Mouse (Mus musculus) cerebral cortex, adult 2 months (tissue): Measurements from ENCODE around the gene Tmem209.

Experiments used
- WGBS: fragments of 180-500 bp; shearing (Covaris S2); methylation state at CpG from one replicate; pipeline ENCODE4 v1.1.7; 2018; 5-methylcytosine and 5-hydroxymethylcytosine counted together

The Tmem209 gene

DNA sequence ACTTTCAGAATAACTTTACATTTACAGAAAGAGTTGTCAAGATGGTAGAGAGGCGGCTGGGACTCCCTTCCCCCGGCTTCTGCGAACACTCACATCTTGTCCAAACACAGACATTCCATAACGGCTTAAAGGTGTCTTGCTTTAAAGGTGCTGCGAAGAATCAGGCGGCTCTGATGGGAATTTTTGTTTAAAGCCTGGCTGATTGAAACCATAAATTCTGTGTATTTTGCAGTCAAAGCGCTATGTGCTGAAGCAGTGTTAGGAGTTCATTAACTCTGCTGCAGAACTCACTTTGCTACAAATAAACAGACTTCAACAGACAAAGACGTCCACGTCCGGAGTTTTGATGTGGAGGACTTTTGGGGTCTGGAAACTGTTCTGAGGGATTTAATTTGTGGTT lies 28.7 kb upstream of the Tmem209 start:
- 52% methylated on average over 10 of the region's 10 CpGs for WGBS

DNA sequence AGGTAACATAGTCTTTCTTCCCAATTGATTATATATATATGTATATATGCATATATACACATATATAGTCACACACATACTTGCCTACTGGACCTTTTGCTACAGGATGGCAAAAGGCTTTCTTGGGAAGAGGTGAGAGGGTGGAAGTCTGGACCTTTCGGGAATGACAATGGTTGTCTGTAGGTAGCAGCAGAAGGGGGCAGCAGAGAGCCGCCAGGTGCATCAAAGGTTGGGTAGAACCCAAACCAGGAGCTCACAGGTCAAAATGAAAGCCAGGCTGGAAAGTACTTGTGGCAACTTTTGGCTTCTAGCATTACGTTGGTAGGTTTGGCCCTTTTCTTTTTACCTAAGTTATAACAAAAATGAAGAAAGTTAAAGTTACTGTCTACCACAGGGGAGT lies 25.8 kb upstream of the Tmem209 start:
- WGBS: 66% methylated on average over 3 of the region's 3 CpGs

DNA sequence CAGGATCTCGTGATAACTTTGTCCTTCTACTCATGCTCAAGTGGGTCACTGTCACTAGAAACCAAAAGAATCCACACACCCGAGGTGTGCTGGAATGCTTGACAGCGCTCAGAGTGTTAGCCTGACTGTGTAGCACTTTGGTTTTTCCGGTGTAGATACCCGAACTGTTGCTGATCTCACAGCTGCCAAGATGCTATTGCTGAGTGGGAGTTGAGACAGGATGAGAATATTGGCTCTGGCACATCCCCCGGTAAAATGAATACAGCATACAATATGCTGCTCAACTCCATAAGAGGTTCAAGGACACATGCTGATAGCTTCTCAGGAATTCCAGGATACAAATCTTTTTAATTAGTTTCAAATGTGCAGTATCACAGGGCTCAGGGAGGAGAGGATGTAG lies 19.2 kb upstream of the Tmem209 start:
- WGBS: 43% methylated on average over 6 of the region's 6 CpGs

DNA sequence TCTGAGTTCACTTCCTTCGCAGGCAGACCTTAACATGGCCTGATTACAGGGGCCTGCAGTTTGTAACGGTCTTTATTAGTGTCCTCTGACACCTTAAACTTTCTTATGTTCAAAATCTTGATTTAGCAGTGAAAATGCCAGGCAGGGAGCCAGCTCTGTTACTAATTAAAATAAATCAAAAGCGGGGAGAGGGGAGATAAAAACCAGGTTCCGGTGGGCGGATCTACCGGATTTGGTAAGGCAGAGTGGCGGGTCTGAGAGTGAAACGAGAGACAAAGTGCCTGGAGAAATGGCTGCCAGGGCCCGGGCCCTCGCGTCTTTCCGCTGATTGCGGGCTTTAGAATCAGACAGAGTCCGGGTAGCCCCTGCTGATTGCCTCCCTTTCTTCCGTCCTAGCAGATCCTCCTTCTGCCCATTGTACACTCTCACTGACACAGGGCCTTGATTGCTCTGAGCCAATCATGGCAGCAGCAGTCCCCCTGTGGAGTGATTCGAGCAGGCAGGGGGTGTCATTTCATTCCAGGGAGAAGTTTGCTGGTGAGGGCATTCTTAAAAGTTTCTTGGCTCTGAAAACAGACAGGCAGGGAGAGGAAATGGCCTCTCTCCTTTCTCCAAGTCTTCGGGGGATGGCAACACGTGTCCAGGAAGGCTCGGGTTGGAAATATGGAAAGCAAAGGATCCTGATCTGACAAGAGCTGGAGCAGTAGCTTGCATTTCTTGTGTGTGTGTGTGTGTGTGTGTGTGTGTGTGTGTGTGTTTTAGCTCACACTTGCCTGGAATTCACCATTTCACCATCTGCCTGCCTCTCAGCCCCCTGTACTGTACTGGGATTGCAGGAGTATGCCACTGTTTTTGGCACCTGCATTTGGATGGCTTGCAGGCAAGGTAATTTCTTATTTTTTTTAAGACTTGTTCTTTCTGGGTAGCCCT lies 17.3 kb upstream of the Tmem209 start:
- WGBS: 53% methylated on average over 19 of the region's 19 CpGs

DNA sequence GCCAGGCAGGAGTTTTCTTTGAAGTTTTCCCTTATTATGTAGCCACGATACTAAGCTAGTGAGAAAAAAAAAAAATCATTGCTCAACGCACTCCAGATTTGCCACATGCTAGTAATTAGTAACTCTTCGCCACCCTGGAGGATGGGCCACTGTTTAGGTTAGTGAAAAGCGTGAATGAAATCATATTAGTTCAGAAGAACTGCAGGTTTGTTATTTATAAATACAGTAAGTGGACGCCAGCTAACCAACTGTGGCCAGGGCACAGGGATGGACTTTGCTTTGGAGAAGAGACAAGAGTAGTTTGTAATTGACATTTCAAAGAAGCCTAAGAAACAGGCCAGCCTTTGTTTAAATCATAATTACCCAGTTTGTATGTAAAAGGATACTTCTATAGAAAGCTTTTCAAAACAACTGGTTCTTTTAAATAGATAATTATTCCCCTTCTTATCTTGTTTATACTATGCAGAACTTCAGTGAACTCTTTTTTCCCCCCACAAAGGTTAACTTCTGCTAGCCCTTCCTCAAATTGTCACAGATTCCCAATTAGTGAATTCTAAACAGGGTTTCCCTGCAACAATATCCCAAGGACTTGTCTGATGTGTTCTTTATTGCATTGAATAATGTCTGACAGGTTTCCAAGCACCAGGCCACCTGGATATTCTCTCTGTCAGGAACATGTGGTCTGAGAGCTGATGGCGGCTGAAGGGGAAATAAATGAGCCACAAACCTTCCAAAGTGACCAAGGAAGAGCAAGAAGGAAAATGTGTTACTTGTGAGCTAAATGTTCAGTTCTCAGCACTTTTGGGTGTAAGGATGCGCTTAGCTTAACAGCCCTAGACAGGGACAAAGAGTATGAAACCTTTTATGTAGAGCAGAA lies 16.1 kb upstream of the Tmem209 start:
- WGBS: 76% methylated on average over 7 of the region's 7 CpGs

DNA sequence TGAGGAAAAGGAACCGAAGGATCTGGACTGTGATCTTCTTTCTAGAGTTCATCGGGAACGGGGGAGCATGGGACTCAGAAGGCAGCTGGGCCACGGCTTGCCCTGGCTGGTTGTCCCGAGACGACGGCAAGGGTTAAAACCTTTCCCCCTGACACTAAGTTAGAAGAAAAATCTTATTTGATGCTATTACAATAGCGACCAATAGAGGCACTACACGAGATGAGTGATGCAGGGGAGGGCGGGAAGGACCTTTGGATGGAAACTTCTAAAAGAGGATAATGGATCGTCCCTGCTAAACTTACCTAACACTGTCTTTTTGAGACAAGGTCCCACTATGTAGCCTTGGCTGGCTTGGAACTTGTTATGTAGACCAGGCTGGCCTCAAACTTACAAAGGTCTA lies 10.8 kb upstream of the Tmem209 start:
- WGBS: 74% methylated on average over 11 of the region's 11 CpGs

DNA sequence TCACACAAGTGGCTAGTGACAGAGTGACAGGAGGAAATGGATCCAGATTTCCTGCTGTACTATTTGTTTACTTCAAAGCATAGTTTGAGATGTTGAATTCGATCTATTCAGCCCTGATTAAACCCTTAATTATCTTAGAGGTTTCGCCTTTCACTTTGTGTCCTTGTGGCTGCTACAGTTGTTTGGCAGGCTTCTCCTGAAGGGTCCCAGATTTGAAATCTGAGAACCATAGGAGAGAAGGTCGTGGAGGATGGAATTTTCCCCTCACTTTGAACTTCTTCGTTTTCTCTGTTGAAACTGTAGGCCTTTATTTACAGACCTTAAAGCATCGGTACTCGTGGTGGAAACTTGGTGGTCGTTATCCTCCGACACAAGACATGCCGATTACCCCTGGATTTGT lies 4.7 kb upstream of the Tmem209 start:
- WGBS: 61% methylated on average over 9 of the region's 9 CpGs

DNA sequence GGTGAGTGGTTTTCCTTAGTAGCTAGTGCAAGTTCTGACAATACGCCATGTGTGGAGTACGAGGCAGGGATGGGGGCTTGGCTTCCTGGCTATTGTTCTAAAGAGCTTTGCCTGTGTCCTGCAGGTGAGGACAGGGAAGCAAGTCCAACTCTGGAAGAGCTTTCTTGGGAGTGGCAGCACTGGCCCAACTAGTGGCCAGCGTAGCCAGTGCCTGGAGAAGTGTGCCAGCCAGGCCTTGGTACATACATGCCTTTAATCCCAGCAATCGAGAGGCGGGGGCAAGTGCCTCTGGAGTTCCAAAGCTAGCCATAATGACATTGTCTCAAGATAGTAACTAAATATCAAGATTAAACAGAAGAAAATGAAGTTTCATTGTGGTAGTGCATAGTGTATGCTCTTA lies 708 bp upstream of the Tmem209 start:
- WGBS: 68% methylated on average over 5 of the region's 5 CpGs

DNA sequence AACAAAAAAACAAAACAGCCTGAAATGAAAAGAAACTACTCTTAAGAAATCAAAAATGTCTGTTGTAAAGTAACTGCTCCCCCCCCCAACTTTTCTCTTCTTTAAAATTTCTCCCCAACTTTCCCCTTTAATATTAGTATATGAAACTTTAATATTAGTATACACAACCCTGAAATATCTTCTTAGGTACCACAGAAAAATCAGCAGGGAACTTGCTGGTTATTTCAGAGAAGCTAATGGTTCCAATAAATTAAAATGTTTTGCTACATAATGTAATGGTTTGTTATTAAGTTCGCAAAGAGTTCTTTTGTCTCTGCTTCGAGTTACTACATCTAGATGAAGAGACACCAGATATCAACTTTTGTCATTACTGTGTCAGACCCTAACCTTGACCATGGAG lies 759 bp downstream of the Tmem209 start:
- 3% methylated on average over 2 of the region's 2 CpGs for WGBS

DNA sequence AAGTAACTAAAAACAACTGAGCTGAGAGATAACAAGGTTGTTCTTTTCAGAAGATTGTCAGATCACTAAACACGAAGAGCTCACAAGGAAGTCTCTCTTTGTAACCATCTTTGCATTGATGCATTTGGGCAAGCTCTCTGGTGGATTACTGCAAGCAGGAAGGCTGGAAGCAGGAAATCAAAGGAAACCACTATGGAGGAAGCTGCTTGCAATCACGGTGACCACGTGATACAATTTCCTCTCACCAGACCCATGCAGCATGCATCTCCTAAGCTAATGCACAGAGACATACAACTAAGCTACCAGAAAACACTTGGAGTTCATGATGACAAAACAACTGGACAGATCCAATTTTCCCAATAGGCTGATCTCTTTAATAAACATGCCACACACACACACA lies 10.5 kb downstream of the Tmem209 start:
- WGBS: 74% methylated on average over 3 of the region's 3 CpGs

DNA sequence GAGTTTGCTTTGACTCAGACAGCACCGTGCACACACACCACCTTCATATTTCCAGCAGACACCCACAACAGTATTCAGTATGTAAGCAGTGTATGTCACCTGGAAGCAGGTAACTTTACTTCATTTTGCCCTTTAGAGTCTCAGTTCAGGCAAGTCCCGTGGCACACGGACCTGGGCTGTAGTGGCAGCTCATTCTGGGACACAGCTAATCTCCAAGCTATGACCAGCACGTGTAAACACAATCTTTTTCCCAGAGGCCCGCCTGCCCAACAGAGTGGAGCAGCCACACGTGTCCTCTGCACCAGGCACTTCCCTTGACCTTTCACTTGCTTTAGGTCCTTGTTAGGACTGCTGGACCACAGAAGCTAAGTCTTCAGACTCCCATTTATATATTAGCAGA lies 23.1 kb downstream of the Tmem209 start:
- 94% methylated on average over 6 of the region's 6 CpGs for WGBS

DNA sequence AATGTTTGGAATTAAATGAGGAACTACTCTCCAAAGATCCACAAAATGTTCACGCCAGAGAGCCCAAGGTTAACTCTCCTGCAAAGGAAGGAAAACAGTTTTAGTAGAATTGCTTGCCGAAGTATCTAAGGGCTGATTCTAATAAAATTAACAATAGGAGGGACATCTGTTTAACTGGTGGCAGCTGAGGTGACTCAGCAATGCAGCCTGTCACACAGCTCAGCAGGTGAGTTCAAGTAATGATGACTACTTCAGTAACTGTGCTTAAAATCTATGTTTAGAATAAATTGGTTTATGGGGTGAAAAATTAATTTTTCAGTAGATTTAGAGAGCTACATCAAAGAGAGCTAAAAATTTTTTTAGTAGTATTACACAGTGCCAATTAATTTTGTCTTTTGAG lies 26.7 kb downstream of the Tmem209 start:
- WGBS: 90% methylated on average over 2 of the region's 2 CpGs

DNA sequence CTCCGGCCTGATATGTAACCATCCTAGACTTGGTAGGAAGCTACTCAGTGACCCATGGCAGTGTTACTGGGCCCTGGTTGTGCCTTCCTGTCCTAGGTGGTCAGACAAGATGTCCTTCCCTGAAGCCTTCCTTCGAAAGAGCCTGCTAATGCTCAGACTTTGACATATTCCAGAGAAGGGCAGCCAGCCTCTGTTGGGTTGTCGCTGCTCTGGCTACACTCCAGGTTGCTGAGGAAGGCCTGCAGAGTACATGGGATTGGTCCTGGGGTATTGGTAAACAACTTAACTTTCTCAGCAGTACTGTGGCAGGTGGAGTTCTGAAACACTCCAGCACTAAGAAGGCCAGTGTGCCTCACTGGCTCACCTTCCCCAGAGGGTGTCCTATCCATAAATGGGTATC lies 30.2 kb downstream of the Tmem209 start:
- 91% methylated on average over 3 of the region's 3 CpGs for WGBS

DNA sequence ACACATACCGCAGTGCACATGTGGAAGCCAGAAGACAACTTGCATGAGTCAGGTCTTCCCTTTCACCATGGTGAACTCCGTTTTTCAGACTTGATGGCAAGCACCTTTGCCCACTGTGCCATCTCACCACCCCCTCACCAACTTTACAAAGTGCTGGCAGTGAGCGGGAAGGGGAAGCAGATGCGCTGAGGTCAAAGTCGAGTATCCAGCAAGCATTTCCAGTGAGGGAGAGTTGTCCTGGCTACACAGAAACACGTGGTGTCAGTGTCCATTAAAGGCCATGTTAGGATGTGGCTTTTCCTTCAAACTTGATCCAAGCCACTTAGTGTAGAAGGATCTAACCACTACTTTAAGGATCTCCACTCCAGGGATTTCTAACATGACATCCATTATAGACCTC lies 31.8 kb downstream of the Tmem209 start:
- 88% methylated on average over 6 of the region's 6 CpGs for WGBS

DNA sequence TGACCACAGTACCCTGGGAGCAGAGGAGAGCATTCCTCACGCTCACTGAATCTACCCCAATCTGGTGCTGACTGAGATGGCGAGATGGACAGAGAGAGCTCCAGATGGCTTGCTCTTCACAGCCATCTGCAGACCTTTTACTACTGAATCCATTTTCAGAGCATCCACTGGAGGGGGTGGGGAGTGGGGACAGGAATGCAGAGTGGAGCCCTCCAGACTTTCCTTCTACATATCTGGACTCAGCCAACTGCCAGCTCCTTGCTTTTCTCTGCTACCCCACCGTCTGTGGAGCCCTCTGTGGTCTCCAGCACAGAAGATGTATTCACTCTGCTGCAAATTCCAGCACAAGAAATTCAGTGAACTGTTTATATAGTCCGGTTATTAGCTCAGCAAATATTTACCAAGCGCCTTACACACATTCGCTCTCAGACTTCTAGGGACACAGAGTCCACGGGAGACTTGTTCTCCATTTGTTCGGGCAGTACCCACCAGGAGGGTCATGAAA lies 32.3 kb downstream of the Tmem209 start:
- 78% methylated on average over 8 of the region's 8 CpGs for WGBS

DNA sequence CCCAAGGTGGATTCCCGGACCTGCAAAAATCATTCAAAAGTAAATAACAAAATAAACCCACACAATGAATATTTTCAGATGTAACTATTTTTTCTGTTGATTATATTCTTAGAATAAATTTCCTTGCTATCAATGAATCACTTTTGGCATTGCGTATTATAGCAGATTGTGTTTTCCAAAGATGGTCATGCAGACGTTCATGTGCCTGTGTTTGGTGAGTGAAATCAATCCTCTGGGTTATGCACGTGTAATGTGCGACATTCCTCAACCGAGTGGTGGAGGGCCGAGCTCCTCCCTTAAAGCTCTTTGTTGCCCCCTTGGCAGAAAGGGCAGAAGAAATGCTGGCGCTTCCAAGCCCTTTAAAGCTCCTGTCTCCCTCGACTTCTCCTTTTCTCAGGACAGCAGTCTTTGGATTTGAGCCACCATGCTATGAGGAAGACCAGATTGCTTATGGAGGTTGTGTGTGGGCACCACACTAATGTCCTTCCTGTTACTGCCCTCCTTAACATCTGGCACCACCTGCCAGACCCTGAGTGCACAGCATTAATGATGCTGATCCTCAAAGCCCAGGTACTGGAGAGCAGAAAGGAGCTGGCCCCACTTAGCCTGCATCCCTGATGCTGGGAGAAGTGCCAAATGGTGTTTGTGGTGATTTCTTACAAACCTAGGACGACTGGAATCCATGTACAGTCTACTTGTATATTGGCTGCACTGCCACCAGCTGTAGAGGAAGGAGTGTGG lies 33.4 kb downstream of the Tmem209 start:
- 55% methylated on average over 10 of the region's 10 CpGs for WGBS

DNA sequence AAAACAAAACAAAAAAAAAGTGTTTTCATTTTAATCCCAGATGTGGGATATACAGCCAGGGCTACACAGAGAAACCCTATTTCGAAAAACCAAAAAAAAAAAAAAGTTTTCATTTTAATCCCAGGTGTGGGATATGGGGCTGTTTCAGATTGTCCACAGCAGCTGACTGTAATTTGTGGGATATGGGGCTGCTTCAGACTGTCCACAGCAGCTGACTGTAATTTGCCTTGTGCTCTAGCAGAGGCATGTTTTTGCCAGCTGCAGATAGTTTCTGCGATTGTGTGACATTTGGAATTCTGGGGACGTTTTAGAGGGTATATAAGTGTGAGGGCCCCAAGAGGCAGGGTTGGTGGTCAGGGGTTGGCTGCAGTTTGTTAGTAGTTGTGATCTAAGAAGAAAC lies 37.9 kb downstream of the Tmem209 start:
- 83% methylated on average over 3 of the region's 3 CpGs for WGBS

DNA sequence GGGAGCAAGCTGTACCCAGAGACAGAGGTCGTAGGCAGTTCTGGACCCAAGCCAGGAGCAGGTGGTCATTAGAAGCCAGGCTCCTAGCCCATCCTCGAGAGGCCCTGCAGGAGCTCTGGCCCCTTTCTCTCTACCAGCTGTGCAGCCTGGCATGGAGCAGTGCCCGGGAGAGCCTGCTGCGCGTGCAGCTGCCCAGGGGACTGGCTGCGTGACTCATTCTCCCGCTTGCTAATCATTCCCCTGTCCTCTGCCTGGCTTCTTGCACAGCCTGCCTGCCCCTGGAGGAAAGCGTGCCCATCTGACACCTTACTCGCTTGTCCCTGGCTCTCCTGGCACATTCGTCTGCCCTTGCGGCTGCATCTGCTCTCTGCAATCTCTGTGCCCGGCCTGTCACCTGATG lies 40.2 kb downstream of the Tmem209 start:
- 65% methylated on average over 12 of the region's 12 CpGs for WGBS

DNA sequence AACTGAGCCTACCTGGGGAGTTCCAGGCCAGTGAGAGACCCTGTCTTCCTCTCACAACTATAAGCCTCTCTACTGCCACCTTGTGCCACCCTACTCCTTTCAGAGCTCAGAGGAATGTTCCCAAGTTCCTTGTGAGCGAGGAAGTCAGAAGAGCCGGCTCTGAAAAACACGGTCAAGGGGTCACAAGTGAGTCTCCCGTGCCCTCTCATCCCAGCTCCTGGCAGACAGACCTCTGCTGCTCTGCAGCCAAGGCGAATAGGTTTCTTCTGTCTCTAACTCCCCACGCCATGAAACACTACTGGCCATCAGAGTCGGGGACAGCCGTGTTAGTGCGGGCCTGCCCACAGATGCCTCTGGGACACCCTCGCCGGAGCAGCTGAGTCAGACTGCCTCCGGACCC lies 40.9 kb downstream of the Tmem209 start:
- WGBS: 69% methylated on average over 12 of the region's 12 CpGs

DNA sequence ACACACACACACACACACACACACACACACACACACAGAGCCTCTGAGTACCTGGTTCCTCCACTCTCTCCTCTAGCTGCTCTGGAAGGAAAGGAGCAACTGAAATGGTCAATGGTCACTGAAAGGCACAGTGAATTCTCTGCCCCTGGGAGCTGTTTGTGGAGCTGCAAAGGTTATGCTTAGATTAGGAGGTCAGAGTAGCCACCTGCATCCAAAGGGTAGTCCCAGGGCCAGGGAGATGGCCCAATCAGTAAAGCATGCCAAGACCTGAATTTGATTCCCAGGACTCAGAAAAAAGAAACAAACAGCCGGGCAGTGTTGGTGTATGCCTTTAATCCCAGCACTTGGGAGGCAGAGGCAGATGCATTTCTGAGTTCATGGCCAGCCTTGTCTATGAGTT lies 41.5 kb downstream of the Tmem209 start:
- 90% methylated on average over 1 of the region's 1 CpGs for WGBS

DNA sequence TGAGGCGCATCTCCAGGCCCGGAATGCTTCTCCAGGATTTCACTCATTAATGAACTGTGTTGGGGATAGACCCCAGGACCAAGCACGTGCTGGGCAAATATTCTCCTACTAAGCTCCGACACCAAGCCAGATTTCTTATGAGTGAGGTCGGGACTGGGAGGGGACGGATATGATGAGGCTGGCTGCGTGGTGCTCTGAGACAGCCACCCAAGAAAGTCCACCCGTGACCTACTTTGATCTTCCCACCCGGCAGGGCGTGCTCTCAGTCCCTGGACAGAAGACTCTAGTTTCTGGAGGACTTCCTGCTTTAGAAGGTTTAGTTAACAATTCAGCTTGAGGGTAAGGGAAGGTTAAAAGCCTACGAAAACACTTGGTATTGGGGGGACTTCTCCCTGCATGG lies 44.0 kb downstream of the Tmem209 start:
- 85% methylated on average over 11 of the region's 11 CpGs for WGBS

DNA sequence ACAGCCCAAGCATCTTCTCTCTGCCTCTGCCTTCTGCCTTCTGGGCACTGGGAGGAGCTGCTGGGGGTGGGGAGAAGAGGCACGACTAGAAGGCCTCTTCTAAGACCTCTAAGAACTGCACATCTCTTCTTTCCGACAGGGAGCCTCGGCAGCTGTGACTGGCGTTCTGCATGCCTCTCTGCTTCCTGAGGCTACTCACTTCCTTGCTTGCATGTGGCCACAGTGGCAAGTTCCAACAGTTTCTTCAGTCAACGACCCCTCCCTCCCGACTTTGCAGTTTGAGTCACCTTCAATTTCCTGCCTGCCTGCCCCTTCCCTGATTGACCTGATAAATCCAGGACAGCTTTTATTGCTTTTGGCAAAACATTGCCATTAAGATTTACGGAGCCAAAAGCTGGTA lies 46.8 kb downstream of the Tmem209 start:
- 60% methylated on average over 7 of the region's 7 CpGs for WGBS
